Mouse (Mus musculus) heart, postnatal 36 days (tissue): ENCODE measurements around the gene Sik3. TPM values are rescaled to one million over a fixed set of nuclear protein-coding genes. Genes with fewer than 3 reads are reported as not detected.
A peak's percentile ranks its signal among the peaks of the same experiment; 100 is the strongest.

Source experiments
- DNase-seq, 2 experiments: peaks; one replicate each; pipeline ENCODE4 v3.0.0; 2021 to 2022
- intact Hi-C: fragments of 180-260 bp; cut with DNase I; formaldehyde crosslinking; loops from one replicate; pipeline ENCODE4 v1.15.1; 2025
- total RNA-seq, 2 experiments: library from RNA; stranded (reverse); gene quantifications; 2 replicates each; pipeline ENCODE4 v1.2.3; 2021

Sik3 gene
- total RNA-seq = 10 to 100 TPM; 75.9 to 76.1 TPM

DNA sequence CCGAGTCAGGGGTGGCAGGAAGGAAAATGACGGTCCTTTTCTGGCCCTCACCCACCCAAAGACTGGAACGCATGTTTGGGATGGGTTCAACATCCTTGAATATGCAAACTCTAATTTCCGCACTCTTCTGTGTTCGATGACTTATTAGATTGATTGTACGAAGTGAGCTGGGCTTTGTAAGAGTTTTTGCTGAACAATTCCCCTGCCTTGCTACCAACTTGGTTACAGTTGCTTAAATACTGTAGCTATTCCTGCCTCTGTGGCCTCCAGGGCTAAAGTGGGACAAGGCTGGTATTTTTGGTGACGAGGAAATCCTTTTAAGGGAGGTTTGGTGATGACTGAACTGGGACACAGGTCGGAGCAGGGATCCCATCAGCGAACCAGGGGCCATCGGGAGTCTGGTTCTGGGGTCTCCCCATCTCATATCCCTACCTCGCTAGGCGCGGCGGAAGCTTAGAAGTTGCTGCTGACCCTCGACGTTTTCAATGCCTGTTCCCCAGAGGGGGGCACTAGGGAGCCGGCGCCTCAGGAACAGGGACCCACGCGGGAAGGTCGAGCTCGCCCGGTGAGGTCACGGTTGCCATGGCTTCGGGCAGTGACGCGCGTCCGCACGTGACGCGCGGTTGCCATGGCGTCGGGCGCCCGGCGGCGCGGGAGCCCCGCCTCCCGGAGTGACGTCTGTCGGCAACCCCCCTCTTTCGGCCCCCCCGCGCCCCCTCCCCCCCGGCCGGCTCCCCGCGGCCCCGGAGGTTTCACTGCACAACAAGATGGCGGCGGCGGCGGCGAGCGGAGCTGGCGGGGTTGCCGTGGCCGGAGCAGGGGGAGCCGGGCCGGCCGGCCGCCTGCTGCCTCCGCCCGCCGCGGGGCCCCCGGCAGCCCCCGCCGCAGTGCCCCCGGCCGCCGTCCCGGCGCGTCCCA lies at the start of gene Sik3, which contains the start of gene Pafah1b2:
TSS of gene Sik3 (plus strand) at position 730 of the 918 bp plus-strand sequence.
TSS of gene Pafah1b2 (minus strand) at position 600 of the 918 bp plus-strand sequence.
- intact Hi-C loops = loop anchor here (2.0 to 5.0 kb wide), 3 partner anchors 50 to 178 kb away; no protein-coding TSS in a partner anchor
- peak; percentile 97 for DNase-seq

DNA sequence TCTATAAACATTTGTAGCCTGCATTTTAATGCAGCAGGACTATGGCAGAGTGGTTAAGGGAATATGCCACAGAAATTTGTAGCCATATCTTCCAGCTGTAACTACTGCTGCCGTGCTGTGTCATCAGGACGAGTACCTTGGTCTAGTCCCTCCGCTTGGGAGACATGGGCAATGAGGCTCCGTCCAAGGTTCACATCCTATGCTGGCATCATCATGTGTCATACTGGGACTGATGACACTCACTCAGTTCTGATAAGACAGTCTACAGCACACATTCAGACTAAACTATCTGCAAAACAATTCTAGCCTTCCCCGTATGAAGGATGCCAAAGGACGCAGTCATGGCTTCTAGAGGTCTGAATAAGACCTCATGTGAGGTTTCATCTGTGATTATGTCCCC lies 49.0 kb upstream of the Sik3 start:
- intact Hi-C loops = no loop called here
- no peak for DNase-seq

DNA sequence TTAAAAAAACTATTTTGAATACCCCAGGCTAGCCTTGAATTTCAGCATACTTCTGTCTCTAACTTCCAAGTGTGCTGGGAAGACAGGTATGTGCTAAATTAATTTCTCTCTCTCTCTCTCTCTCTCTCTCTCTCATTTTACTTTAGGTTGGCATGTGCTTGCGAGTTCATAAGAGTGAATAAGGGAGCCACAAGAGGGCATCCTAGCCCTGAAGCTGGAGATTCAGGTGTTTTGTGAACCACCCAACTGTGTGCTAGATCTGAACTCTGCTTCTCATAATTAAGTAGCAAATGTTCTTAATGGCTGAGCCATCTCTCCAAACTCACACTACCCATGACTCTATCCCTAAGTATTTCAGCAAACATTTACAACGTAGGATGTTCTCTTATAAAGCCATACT lies 35.7 kb upstream of the Sik3 start:
- intact Hi-C loops = no loop called here
- no peak for DNase-seq

DNA sequence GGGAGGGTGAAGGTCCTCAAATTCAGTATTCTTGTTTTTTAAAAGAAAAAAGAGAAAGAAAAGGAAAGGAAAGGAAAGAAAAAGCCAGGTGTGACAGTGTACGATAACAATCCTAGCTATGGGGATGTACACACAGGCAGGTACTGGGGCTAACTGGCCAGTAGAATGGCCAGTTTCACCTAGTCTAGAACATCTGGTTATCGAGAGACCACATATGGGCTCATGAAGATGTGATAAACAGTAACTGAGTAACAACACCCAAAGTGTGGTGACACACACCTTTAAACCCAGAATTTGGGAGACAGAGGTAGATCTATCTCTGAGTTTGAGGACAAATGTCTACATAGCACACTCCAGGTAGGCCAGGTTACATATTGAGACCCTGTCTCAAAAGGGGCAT lies 32.8 kb upstream of the Sik3 start:
- no peak for DNase-seq
- intact Hi-C loops = no loop called here

DNA sequence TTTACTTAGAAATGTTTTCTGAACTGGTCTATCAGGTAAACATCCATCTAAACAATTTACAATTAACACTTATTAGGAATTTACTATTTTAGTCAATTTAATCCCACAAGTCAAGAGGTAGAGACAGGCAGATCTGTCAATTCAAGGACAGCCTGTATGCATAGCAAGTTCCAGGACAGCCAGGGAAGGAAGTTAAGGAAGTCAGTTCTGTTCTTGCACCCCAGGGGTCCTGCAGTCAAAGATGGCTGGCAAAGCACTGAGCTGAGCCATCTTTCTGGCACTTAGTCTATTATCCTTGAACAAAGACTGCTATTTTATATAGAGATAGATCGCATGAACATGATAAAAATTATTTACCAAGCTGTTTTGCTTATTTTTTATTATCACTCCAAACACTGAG lies 32.0 kb upstream of the Sik3 start:
- intact Hi-C loops = no loop called here

DNA sequence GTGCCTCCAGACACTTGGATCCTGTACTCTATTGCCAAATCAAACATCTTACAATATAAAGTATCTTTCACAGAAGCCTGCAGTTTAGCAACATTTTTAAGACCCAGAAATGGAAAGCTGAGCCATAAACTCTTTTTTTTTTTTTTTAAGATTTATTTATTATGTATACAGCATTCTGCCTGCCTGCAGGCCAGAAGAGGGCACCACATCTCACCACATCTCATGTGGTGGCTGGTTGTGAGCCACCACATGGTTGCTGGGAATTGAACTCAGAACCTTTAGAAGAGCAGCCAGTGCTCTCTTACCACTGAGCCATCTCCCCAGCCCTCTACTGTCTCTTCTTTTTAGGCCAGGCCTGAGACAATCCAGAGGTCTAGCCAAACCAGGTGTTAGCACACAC lies 31.3 kb upstream of the Sik3 start:
- DNase-seq = no peak
- intact Hi-C loops = no loop called here

More for the DNA sequence above, 32.0 kb upstream of the Sik3 start:
- no peak for DNase-seq

DNA sequence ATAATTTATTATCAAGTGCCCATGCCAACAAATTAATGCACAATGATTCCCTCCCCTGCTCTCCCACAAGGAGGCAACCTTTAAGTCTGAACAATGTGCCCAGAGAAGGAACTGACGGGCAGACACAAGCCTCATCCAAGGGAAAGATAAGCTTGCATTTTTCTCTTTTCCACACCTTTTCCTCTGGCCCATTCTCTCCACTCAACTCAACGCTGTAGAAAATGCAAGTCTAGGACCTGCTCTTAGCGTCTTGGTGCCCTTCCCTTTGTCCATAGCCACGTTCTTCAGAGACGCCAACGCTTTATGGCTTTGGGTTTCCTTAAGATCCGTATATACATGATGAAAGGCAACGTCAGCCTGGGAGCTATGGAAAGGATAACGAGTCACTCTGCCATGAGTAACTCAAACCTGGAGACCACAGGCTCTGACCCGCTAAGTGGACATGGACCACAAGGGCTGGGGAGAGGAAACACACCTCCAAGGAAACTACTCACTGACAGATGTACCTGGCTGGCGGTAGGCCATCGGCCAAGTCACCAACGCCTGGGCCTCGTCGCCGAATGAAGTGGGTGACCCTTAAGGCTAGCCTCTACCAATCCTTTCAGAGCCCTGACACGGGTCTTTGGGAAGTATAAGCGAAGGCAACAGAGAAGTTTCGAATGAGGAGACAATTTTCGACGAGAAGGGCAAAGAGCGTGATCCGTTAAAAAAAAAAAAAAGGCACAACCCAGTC lies 28.8 kb upstream of the Sik3 start:
- intact Hi-C loops = loop anchor here (2.0 kb wide), 1 partner anchor 29 kb away; the partner anchor contains the start of gene Sidt2
- DNase-seq = peak in 1 of 2 experiments; percentile 18

DNA sequence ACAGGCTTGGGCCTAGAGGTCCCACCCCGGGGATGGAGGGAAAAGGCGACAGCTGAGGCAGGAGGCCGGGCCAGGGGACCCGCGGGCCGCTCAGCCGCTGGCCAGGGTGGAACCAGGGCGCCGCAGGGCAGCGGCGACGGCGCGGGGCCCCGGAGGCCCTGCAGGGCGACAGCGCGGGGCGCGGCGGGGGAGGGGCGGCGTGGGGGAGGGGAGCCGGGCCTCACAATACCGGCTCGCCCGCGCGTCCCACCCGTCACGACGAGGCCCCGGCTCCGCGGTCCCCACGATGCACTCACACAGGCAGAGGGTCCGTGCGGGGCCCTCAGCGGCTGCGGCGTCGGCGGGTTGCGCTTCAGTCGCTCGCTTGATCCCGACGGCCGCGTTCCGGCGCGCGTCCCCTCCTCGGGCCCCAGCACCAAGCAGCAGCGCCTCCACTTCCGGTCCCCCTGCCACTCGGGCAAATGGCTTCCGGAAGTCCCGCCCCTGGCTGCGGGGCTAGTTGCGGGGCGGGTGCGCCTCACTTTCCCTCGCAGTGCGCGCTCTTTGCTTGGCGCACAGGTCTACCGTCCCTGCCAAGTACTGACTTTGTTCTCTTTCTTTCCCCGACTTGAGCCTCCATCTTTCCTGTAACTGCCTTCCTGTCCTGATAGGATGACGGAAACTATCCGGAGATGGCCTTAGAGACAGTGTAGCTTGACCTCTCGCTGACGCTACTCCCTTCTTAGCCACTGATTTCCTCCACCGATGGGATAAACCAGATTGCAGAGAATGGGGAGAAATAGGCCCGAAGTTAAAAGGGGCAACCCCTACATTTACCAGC lies 28.0 kb upstream of the Sik3 start:
- DNase-seq = peak; percentile 92 to 93
- intact Hi-C loops = loop anchor here (2.0 kb wide), 1 partner anchor 30 kb away; the partner anchor contains the start of gene Sidt2

DNA sequence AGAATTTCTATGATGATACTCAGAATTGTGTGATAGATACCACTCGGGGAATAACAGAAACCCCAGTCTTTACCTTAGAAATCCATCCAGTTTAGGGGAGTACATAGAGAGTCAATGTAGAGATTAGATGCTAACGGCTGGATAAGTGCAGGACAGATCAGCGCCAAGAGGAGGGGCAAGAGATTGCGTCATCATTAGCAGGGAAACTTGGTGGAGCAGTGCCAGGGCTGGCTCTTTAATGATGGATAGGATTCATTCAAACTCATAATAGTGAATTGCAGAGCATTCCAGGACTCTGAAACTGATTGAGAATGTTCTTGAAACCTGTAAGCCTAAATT lies 27.4 kb upstream of the Sik3 start:
- intact Hi-C loops = loop anchor here (2.0 kb wide), 1 partner anchor 30 kb away; the partner anchor contains the start of gene Sidt2
- DNase-seq = peak; percentile 69 to 71

DNA sequence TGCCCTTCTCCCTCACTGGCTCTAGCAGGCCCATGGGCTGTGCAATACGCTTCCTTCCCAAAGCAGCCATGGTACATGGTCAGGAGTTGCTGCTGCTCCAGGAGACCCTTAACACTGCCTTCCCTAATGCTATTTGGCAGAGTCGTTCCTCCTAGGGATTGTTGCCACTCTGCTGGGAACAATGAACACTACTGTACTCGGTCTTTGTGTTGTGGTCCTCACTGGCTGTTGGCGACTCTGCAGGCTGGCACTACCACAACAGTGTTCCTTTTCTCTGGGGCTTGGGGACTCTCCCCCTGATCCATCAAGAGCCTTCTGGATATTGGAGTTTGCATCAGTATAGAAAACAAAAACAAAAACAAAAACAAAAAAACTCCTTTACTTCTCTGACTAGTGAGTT lies 13.6 kb upstream of the Sik3 start:
- intact Hi-C loops = no loop called here
- DNase-seq = no peak

DNA sequence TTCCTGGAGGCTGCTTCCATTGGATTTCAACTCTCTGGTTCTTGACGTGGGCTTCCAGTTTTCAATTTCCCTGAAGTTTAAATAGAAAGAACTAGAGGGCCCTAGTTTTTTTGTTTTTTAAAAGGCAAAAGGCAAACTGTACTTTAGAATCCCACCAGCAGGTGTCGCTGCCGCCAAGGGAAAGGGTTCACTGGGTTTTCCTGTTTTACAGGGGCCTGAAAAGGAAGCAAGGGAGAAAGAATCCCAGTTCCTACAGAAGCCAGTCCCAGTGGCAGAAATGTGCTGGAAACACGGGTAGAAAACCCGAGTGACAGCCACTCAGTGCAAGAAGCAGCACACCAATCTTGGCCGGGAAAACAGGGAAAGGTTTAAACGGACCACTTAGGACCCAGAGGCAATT lies 8.9 kb upstream of the Sik3 start:
- DNase-seq = peak; percentile 88 to 95
- intact Hi-C loops = loop anchor here (1.0 to 5.0 kb wide), 3 partner anchors 188 to 309 kb away; no protein-coding TSS in a partner anchor

DNA sequence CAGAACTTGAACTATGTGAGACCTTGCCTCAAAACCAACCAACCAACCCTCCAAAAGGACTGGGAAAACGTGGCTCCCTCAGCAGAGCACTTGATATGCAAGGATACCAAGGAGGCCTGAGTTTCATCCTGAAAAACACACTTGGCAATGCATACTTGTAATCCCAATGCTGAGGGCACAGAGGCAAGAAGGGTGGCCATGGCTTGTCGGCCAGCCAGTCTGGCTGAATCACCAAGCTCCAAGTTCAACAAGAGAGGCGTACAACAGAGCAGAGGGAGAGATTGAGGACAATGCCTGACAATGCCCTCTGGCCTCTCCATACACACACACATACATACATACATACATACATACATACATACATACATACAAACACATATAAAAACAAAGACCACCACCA lies 8.1 kb upstream of the Sik3 start:
- no peak for DNase-seq
- intact Hi-C loops = loop anchor here (5.0 kb wide), 1 partner anchor 308 kb away; no protein-coding TSS in a partner anchor

DNA sequence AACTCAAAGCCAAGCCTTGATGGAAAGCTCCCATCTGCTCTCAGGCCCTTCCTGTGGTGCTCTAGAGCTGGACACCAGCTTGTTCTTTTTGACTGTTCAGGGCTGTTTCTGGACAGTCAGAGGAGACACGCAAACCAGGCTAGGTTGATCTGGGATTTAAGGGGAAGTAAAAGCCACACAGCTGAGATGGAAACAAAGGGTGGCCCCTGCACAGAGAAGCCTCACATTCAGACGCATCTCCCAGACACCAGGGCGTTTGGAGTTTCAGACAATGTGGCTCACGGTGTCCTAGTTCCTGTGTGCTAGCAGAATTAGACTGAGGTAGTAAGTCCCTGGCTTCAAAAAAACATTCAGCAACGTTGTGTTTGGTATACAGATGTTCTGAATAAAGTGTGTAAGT lies 6.4 kb upstream of the Sik3 start:
- no peak for DNase-seq
- intact Hi-C loops = no loop called here

DNA sequence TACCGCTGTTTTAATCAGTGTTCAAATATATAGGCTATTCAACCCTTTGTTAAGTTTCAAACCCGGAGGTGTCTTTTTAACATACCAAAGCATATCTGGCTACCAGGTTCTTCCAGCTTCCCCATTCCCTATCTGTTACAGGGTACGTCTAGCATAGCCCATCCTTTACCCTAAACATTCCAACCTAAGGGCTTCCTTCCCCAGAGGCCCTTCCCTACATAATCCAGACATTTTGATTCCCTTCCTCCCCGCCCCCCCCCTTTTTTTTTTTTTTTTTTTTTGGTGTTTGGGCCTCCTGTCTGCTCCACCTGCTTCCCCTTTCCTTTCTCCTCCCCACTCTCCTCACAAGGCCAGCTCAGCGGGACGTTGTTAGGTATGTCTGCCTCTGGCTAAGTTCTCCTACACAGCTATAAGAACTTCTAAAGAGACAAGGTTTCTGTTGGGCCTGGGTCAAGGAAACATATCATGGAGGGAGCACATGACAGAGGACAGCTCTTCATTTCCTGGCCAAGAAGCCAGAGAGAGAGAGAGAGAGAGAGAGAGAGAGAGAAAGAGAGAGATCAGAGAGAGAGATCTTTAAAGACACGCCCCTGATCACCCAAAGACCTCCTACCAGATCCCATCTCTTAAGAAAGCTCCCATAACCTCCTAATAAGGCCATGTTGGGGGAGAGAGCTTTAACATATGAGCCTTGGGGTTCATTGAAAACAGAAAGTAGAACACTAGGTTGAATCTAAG lies 3.5 kb upstream of the Sik3 start:
- intact Hi-C loops = no loop called here
- DNase-seq = no peak

DNA sequence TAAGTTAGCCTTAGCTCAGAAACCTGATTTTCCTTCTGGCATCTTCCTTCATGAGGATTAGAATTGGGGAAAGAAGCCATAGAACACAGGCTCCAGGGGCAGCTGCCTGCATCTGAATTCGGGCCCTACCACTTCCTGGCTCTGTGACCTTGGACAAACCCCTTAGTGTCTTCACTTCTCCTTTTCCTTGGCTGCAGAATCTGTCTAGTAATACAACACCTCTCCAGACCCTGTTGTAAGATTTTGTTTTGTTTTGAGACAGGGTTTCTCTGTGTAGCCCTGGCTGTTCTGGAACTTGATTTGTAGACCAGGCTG lies 3.0 kb upstream of the Sik3 start:
- intact Hi-C loops = no loop called here
- no peak for DNase-seq

DNA sequence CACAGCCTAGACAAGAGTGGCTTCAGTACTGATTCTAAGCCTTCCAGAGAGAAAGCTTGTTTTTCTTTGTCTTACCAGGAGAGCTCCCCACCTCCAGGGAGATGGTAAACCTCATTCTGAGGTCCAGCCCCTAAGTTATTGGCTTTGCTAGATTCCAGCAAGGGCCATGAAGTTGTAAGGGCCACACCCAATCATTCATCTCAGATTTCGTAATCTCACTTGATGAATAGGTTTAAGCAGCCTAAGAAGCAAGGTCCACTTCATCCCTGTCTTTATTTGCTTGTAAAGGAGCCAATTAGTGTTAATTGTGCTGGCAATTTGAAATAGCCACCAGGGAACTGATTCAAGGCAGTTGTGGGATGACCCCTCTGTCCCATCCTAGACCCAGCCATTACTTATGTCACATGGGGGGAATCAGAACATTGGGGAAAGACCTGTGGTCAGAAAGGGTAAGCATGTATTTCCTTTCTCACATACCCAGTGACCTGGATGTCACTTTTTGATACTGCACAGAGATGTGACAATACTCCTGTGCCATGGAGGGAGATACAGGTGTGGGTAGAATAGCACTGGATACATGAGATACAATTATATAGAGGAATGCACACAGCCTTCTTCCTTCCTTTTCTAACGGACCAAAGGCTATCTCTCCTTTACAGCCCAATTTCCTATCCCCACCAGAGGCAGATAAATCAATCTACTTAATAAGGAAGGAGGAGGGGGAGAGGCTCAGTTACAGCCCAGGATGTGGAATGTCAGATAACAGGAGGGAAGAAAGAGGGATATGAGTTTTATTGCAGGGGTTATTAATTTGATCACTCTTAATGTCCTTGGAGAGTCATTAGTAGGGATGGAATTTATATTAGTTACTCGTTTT lies 1.3 kb upstream of the Sik3 start:
- no peak for DNase-seq
- intact Hi-C loops = loop anchor here (5.0 kb wide), 1 partner anchor 51 kb away; no protein-coding TSS in a partner anchor

DNA sequence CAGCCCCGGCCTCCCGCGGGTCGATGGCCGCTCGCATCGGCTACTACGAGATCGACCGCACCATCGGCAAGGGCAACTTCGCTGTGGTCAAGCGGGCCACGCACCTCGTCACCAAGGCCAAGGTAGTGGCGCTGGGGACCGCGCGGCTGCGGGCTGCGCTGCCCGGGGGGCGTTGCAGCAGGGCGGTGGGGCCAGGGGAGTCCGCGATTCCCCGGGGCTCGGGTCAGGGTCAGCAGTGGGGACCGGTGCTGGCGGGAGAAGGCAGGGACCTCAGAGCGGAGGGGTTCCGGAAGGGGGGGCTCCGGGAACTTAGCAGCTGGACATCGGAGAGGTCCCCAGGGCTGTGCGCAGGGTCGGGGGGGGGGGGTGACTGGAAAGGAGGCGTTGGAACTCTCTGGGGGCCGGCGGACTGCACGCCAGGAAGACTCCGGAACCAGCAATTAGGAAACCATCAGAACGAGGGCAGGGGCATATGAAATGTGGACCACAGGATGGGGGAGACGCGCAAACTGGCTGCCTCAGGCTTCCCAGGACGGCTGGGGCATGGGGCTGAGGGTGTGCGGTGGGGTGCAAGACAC lies 478 bp downstream of the Sik3 start:
- intact Hi-C loops = loop anchor here (2.0 to 5.0 kb wide), 3 partner anchors 49 to 178 kb away; no protein-coding TSS in a partner anchor
- peak in 1 of 2 experiments; percentile 61 for DNase-seq

DNA sequence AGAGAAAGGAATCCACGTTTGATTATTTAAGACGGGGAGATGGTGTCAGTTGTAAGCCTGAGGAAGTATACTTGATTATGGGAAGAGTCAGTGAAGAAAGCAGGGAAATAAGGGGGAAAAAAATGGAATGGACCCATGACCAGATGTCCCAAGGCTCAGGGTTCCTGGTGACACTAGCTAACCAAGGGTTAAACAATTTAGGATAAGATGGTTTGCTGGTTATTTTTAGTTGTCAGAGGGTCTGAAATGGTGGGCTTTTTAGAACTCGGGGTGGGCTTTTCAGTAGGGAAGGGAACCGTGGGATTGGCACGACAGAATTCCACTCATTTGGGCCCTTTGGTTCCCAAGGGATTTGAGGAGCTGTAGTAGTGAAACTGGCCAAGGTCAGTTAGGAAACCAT lies 996 bp downstream of the Sik3 start:
- DNase-seq = no peak
- intact Hi-C loops = loop anchor here (2.0 to 5.0 kb wide), 3 partner anchors 49 to 177 kb away; no protein-coding TSS in a partner anchor
